Mouse (Mus musculus) hindbrain, embryonic 14.5 days (tissue): ENCODE measurements around the gene Sipa1l3. TPM values are rescaled to one million over a fixed set of nuclear protein-coding genes. Genes with fewer than 3 reads are reported as not detected.
A peak's percentile ranks its signal among the peaks of the same experiment; 100 is the strongest.

ENCODE experiments used
- ATAC-seq: fragments of 200-750 bp; cut with Nextera tagmentation; 2 replicates; pipeline ENCODE4 v1.8.0; 2017; ENCODE audit warnings: moderate number of reproducible peaks, mild to moderate bottlenecking, moderate TSS enrichment, moderate library complexity; ENCODE audit not compliant: low FRiP score
- DNase-seq: peaks from one replicate; pipeline ENCODE4 v3.0.0-alpha.2; 2015; ENCODE audit warnings: low spot score
- H3K27ac ChIP-seq: fragments of 300-500 bp; sonication (generic); 2 replicates; pipeline ENCODE4 v1.5.1; 2014; ENCODE audit warnings: mild to moderate bottlenecking, moderate library complexity
- H3K27me3 ChIP-seq: fragments of 300-500 bp; sonication (generic); 2 replicates; pipeline ENCODE4 v1.6.1; 2014; ENCODE audit warnings: mild to moderate bottlenecking, low read length, mixed read lengths; ENCODE audit not compliant: control insufficient read depth, insufficient read depth
- H3K36me3 ChIP-seq: fragments of 300-500 bp; sonication (generic); replicated peaks from 2 replicates; pipeline ENCODE4 v1.6.1; 2014; ENCODE audit not compliant: control insufficient read depth, insufficient read depth
- H3K4me1 ChIP-seq: fragments of 300-500 bp; sonication (generic); replicated peaks from 2 replicates; pipeline ENCODE4 v1.6.1; 2014; ENCODE audit warnings: antibody characterized with exemption, low read length, mixed read lengths; ENCODE audit not compliant: control insufficient read depth, insufficient read depth
- H3K4me2 ChIP-seq: fragments of 300-500 bp; sonication (generic); replicated peaks from 2 replicates; pipeline ENCODE4 v1.6.1; 2014; ENCODE audit warnings: mild to moderate bottlenecking, moderate library complexity
- H3K4me3 ChIP-seq: fragments of 300-500 bp; sonication (generic); replicated peaks from 2 replicates; pipeline ENCODE4 v1.5.1; 2014; ENCODE audit warnings: mild to moderate bottlenecking, low read length
- H3K9ac ChIP-seq: fragments of 300-500 bp; sonication (generic); 2 replicates; pipeline ENCODE4 v1.6.1; 2014
- H3K9me3 ChIP-seq: fragments of 300-500 bp; sonication (generic); 2 replicates; pipeline ENCODE4 v1.6.1; 2016; ENCODE audit warnings: low read length; ENCODE audit not compliant: control insufficient read depth
- WGBS: fragments of 180-500 bp; shearing (Covaris S2); extraction: QIAGEN DNeasy Blood & Tissue Kit; methylation state at CpG from one replicate; pipeline ENCODE4 v1.1.7; 2014; 5-methylcytosine and 5-hydroxymethylcytosine counted together
- polyA plus RNA-seq: library from polyadenylated mRNA; unstranded; fragments of >200 nt; fragmentation: Nextera tagmentation; extraction: Ambion mirVana; gene quantifications from 2 replicates; pipeline ENCODE4 v1.2.1, GENCODE M21; 2014

Gene Sipa1l3
- polyA plus RNA-seq, 1 experiment from 2014 or later = 21.4 TPM

- Histone ChIP-seq H3K4me1 (0 out of 2 replicates have a peak, but pooled peaks cover 1% of the 10 kb centered on the region), H3K4me2 (no peak overlapping the region), H3K27ac (no peak overlapping the region), H3K27me3 (no peaks in the 10 kb centered on the region), H3K9ac (no peak overlapping the region), H3K9me3 (no peaks in the 10 kb centered on the region), H3K36me3 (no peaks in the 10 kb centered on the region), H3K4me3 (no peak overlapping the region)
- ATAC-seq (no peak), DNase-seq (no peak)
- whole genome bisulfite sequencing = 86% methylated on average over 14 of the region's 14 CpGs
Measured at GRCm38 (mm10) chr7:29458889-29459740, 59.3 kb downstream of the Sipa1l3 start.

- WGBS = 75% methylated on average over 6 of the region's 6 CpGs
- Histone ChIP-seq H3K27ac (no peak overlapping the region), H3K27me3 (no peaks in the 10 kb centered on the region), H3K9me3 (no peaks in the 10 kb centered on the region), H3K4me1 (peaks cover 14% of the 10 kb centered on the region), H3K36me3 (no peaks in the 10 kb centered on the region), H3K4me2 (no peak overlapping the region), H3K4me3 (no peak overlapping the region), H3K9ac (no peak overlapping the region)
- no peak for ATAC-seq
- DNase-seq = no peak
Measured at GRCm38 (mm10) chr7:29457772-29458171, 60.7 kb downstream of the Sipa1l3 start.

DNA sequence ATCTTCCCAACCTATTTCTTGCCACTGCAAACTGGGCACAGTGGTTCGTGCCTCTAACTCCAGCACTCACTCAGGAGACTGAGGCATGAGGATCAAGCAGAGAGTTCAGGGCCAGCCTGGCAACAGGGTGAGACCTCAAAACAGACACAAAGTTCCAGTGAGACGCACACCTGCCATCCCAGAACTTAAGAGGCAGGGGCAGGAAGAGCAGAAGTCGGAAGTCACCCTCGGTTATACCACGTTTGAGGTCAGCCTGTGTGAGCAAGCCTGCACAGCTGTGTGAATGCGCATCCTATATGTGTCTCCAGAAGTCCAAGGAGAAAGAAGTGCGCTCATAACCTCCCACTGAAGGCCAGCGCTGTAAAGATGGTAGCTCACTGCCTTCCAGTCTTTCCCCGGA, 61.7 kb downstream of the Sipa1l3 start:
- Histone ChIP-seq H3K4me2 (no peak overlapping the region), H3K9me3 (no peaks in the 10 kb centered on the region), H3K9ac (no peak overlapping the region), H3K36me3 (no peaks in the 10 kb centered on the region), H3K4me1 (peaks cover 21% of the 10 kb centered on the region), H3K27me3 (no peaks in the 10 kb centered on the region), H3K27ac (no peak overlapping the region), H3K4me3 (no peak overlapping the region)
- WGBS = 91% methylated on average over 9 of the region's 9 CpGs
- DNase-seq (no peak), ATAC-seq (no peak)

DNA sequence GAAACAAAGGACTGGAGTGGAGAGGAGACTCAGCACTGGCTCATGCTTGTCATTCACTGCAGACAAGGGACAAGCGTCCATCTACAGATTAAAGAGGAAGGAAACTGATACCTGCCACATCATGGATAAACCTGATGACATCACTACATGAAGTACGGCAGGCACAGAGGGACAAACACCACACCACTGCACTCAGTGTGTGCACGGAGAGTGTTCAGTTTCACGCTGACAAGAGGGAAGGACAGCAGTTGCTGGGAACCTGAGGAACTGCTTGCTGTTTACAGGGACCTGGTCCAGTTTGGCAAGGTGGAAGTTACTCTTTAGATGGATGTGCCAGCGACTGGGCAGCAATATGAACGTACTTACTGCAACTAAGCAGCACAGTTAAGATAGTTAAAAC, 62.9 kb downstream of the Sipa1l3 start:
- 70% methylated on average over 6 of the region's 6 CpGs for WGBS

DNA sequence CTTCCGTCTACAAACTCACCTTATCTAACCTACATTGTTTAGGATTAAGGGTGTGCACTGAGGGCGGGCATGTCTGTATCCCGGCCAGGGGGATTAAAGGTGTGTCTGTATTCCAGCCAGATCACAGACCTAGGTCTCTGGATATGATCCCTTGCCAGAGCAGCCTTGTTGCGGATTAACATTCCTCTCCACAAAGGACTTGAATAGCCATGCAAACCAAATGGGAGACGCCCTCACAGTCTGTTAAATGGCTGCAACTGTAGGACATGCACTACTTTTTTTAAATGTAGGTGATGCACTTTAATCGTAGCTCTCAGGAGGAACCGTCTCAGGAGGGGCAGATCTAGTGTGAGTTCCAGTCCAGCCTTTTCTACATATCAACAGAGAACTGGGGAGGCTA, 63.5 kb downstream of the Sipa1l3 start:
- no peak overlapping the region for H3K9ac ChIP-seq
- no peak overlapping the region for H3K27ac ChIP-seq
- no peak overlapping the region for H3K4me3 ChIP-seq
- peaks cover 21% of the 10 kb centered on the region for H3K4me1 ChIP-seq
- H3K9me3 ChIP-seq = no peaks in the 10 kb centered on the region
- no peak overlapping the region for H3K4me2 ChIP-seq
- ATAC-seq (no peak), DNase-seq (no peak)
- 69% methylated on average over 7 of the region's 7 CpGs for WGBS
- H3K36me3 ChIP-seq = no peaks in the 10 kb centered on the region
- no peaks in the 10 kb centered on the region for H3K27me3 ChIP-seq

More for the DNA sequence above, 62.9 kb downstream of the Sipa1l3 start:
- no peak overlapping the region for H3K4me3 ChIP-seq
- H3K4me2 ChIP-seq = no peak overlapping the region
- H3K36me3 ChIP-seq = no peaks in the 10 kb centered on the region
- no peak overlapping the region for H3K9ac ChIP-seq
- H3K4me1 ChIP-seq = peaks cover 21% of the 10 kb centered on the region
- no peaks in the 10 kb centered on the region for H3K27me3 ChIP-seq
- ATAC-seq (no peak), DNase-seq (no peak)
- H3K9me3 ChIP-seq = no peaks in the 10 kb centered on the region
- H3K27ac ChIP-seq = no peak overlapping the region

DNA sequence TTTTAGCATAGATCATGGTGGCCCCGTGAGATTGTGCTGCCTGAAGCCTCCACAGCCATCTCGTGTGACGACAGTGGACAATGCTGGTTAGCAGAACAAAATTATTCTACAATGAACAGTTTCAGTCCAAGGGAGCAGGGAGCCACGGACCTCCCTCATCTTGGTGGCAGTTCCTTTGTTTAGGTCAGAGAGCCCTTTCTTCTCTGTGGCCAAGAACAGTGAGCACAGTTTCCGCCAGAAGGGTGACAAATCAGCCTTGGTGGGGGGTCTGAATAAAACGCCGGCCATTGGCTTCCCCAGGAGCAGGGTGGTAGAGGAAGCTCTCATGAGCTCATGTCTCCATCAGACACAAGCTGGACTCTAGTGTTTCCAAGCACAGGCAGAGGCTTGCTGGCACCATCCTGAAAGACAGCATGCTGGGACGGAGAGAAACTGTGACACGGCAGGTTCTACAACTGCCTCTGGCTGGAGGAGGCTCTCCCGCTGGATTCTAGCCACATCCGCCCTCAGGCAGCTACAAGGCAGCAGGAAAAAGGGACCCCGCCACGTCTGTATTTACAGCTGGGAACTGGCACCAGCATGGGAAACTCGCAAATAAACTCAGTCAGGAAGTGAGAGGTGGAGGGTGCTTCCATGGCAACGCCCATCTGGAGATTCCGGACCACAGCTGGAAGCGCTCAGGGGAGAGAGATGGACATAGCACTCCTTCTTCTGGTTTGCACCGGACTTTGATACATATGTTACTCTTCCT, 65.3 kb downstream of the Sipa1l3 start:
- 7% methylated on average over 18 of the region's 18 CpGs for WGBS
- H3K9me3 ChIP-seq = no peaks in the 10 kb centered on the region
- peak overlapping the region; percentile 72 for H3K27ac ChIP-seq
- H3K27me3 ChIP-seq = no peaks in the 10 kb centered on the region
- H3K36me3 ChIP-seq = no peaks in the 10 kb centered on the region
- DNase-seq (peak; percentile 59), ATAC-seq (peak; percentile 66)
- H3K9ac ChIP-seq = peak overlapping the region; percentile 18
- H3K4me2 ChIP-seq = peak overlapping the region; percentile 19
- peaks cover 21% of the 10 kb centered on the region for H3K4me1 ChIP-seq
- H3K4me3 ChIP-seq = no peak overlapping the region

DNA sequence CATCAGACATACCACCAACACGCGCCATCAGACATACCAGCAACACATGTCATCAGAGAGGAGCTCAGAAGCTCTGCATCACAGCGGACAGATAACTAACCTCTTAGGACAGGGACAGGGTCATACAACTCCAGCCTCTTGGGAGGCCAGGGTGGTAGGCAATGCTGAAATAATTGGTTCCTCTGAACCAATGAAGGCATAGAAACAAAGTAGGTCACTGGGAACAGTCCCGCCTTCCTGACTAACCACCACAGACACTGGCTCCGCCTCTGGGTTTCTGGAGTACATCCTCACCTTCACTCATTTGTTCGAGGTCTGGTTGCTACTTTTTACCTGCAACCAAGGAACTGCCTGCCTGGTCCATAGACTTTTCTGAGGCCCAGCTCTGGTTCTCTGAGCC, 66.1 kb downstream of the Sipa1l3 start:
- DNase-seq (no peak), ATAC-seq (no peak)
- Histone ChIP-seq H3K4me2 (no peak overlapping the region), H3K9me3 (no peaks in the 10 kb centered on the region), H3K27me3 (no peaks in the 10 kb centered on the region), H3K9ac (no peak overlapping the region), H3K36me3 (no peaks in the 10 kb centered on the region), H3K4me3 (no peak overlapping the region), H3K4me1 (peaks cover 21% of the 10 kb centered on the region), H3K27ac (peak overlapping the region; percentile 72)
- WGBS = 81% methylated on average over 6 of the region's 6 CpGs

DNA sequence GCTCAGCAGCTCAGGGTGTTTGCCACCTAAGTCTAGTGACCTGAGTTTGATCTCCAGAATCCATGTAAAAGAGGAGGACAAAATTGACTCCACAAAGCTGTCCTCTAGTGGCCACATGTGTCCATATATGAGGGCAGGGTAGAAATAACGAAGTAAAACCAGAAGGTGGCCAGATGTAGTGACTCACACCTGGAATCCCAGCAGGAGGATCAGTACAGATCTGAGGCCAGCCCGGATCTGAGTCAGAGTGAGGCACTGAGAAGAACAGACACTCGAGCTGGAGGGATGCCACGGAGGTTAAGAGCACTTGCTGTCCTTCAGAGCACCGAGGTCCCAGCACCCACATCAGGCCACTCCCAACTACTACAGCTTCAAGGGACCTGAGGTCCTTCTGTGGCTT, 68.3 kb downstream of the Sipa1l3 start:
- ATAC-seq (no peak), DNase-seq (no peak)
- Histone ChIP-seq H3K4me2 (no peak overlapping the region), H3K4me3 (no peak overlapping the region), H3K9ac (no peak overlapping the region), H3K9me3 (no peaks in the 10 kb centered on the region), H3K27me3 (no peaks in the 10 kb centered on the region), H3K27ac (no peak overlapping the region), H3K36me3 (no peaks in the 10 kb centered on the region), H3K4me1 (peaks cover 21% of the 10 kb centered on the region)
- WGBS = 93% methylated on average over 5 of the region's 5 CpGs

GRCm38 (mm10) chr7:29448830-29449229, 69.6 kb downstream of the Sipa1l3 start:
- Histone ChIP-seq H3K4me1 (peaks cover 17% of the 10 kb centered on the region), H3K27ac (no peak overlapping the region), H3K4me3 (no peak overlapping the region), H3K9me3 (no peaks in the 10 kb centered on the region), H3K27me3 (no peaks in the 10 kb centered on the region), H3K4me2 (no peak overlapping the region), H3K9ac (no peak overlapping the region), H3K36me3 (no peaks in the 10 kb centered on the region)
- 94% methylated on average over 6 of the region's 6 CpGs for WGBS
- ATAC-seq (no peak), DNase-seq (no peak)
